Mouse (Mus musculus) lung, embryonic 16.5 days (tissue): ENCODE results near the gene Gdpd3. TPM values are rescaled to one million over a fixed set of nuclear protein-coding genes. Genes with fewer than 3 reads are reported as not detected.

Experiments
- ATAC-seq: fragments of 200-750 bp; cut with Nextera tagmentation; 2 replicates; pipeline ENCODE4 v1.8.0; 2017; ENCODE audit warnings: low read depth, mild to moderate bottlenecking, moderate library complexity
- H3K27ac ChIP-seq: fragments of 300-500 bp; sonication (generic); 2 replicates; pipeline ENCODE4 v1.5.1; 2014; ENCODE audit warnings: mild to moderate bottlenecking, control low read depth, low read length
- H3K27me3 ChIP-seq: fragments of 300-500 bp; sonication (generic); 2 replicates; pipeline ENCODE4 v1.6.1; 2014; ENCODE audit warnings: low read depth, low read length, mixed read lengths; ENCODE audit not compliant: control insufficient read depth, insufficient read depth
- H3K36me3 ChIP-seq: fragments of 300-500 bp; sonication (generic); 2 replicates; pipeline ENCODE4 v1.6.1; 2014; ENCODE audit warnings: low read length; ENCODE audit not compliant: control insufficient read depth, insufficient read depth
- H3K4me1 ChIP-seq: fragments of 300-500 bp; sonication (generic); replicated peaks from 2 replicates; pipeline ENCODE4 v1.6.1; 2014; ENCODE audit warnings: low read length, mixed read lengths; ENCODE audit not compliant: control insufficient read depth, insufficient read depth
- H3K4me2 ChIP-seq: fragments of 300-500 bp; sonication (generic); 2 replicates; pipeline ENCODE4 v1.6.1; 2014; ENCODE audit warnings: low read depth, low read length, control low read depth
- H3K4me3 ChIP-seq: fragments of 300-500 bp; sonication (generic); 2 replicates; pipeline ENCODE4 v1.5.1; 2014; ENCODE audit warnings: mild to moderate bottlenecking, low read length, control low read depth
- H3K9ac ChIP-seq: fragments of 300-500 bp; sonication (generic); 2 replicates; pipeline ENCODE4 v1.6.1; 2014; ENCODE audit warnings: low read length, control low read depth
- H3K9me3 ChIP-seq: fragments of 300-500 bp; sonication (generic); 2 replicates; pipeline ENCODE4 v1.6.1; 2016; ENCODE audit warnings: low read length; ENCODE audit not compliant: control insufficient read depth
- WGBS: fragments of 180-500 bp; shearing (Covaris S2); extraction: QIAGEN DNeasy Blood & Tissue Kit; methylation state at CpG from one replicate; pipeline ENCODE4 v1.1.7; 2014; 5-methylcytosine and 5-hydroxymethylcytosine counted together
- polyA plus RNA-seq: library from polyadenylated mRNA; unstranded; fragments of >200 nt; fragmentation: Nextera tagmentation; extraction: Ambion mirVana; gene quantifications from 2 replicates; pipeline ENCODE4 v1.2.1, GENCODE M21; 2015

The Gdpd3 gene
- polyA plus RNA-seq, 1 experiment from 2014 or later = 4.2 TPM

GRCm38 (mm10) chr7:126806956-126807355 is 40.8 kb downstream of the Gdpd3 start:
- no peaks in the 10 kb centered on the region for H3K9me3 ChIP-seq
- peak; percentile 43; the same call in 1 of the 2 replicates for ATAC-seq
- no peak overlapping the region; the same call in 1 of the 2 replicates for H3K9ac ChIP-seq
- peak overlapping the region; percentile 20; the same call in 1 of the 2 replicates for H3K27ac ChIP-seq
- peaks cover 21% of the 10 kb centered on the region for H3K4me1 ChIP-seq
- 43% methylated on average over 6 of the region's 6 CpGs for WGBS
- no peak overlapping the region for H3K4me3 ChIP-seq
- H3K36me3 ChIP-seq = peaks cover 2% of the 10 kb centered on the region; the same call in 1 of the 2 replicates
- no peaks in the 10 kb centered on the region for H3K27me3 ChIP-seq
- no peak overlapping the region; the same call in 1 of the 2 replicates for H3K4me2 ChIP-seq

GRCm38 (mm10) chr7:126807405-126807804 is 41.3 kb downstream of the Gdpd3 start:
- peak overlapping the region; percentile 87 for H3K4me2 ChIP-seq

DNA sequence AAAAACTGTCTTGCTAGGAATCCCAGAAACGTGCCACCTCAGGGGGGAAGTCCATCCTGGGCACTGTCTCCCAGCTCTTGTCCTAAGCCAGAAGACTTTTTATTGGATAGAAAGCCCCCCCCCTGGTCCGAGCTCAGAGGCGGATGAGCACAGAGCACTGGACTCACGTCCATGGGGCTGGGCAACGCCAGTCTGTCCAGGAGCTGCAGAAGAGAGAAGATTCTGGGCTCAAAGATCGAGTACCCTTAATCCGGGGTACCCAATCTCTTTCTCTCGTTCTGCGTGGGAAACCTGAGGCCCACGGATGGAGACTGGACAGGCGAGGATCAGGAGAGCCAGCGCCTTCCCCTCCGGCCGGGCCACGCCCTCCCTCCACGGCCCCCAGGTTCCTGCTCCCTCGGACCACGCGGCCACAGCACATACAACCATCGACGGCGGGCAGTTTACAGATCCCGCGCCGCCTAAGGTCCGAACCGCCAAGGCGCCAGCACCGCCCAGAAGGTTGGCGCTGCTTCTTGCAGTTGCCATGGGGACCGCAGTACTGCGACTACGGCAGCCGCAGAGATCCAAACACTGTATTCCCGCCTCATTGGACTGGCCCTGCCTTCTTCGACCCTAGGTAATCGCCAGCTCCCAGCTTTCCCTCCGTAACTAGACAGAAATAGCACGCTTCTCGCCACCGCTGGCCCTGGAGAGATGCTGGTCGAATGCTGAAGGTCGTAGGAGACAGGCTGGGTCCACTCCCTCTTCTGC is 42.7 kb downstream of the Gdpd3 start:
- no peaks in the 10 kb centered on the region for H3K27me3 ChIP-seq
- peaks cover 22% of the 10 kb centered on the region for H3K4me1 ChIP-seq
- H3K4me3 ChIP-seq = peak overlapping the region; percentile 74
- peak overlapping the region; percentile 87 for H3K4me2 ChIP-seq
- peaks cover 2% of the 10 kb centered on the region; the same call in 1 of the 2 replicates for H3K36me3 ChIP-seq
- no peaks in the 10 kb centered on the region for H3K9me3 ChIP-seq
- peak overlapping the region; percentile 74 for H3K27ac ChIP-seq
- under 1% methylated on average over 43 of the region's 43 CpGs for WGBS
- peak overlapping the region; percentile 83 for H3K9ac ChIP-seq
- peak; percentile 95 for ATAC-seq

More at GRCm38 (mm10) chr7:126807405-126807804, 41.3 kb downstream of the Gdpd3 start:
- no peak overlapping the region; the same call in 1 of the 2 replicates for H3K4me3 ChIP-seq
- no peaks in the 10 kb centered on the region for H3K27me3 ChIP-seq
- WGBS = 59% methylated on average over 4 of the region's 4 CpGs
- H3K36me3 ChIP-seq = peaks cover 2% of the 10 kb centered on the region; the same call in 1 of the 2 replicates
- no peaks in the 10 kb centered on the region for H3K9me3 ChIP-seq
- H3K4me1 ChIP-seq = peaks cover 21% of the 10 kb centered on the region
- peak overlapping the region; percentile 20; the same call in 1 of the 2 replicates for H3K27ac ChIP-seq
- no peak for ATAC-seq
- H3K9ac ChIP-seq = peak overlapping the region; percentile 3; the same call in 1 of the 2 replicates

GRCm38 (mm10) chr7:126809723-126810369 is 43.7 kb downstream of the Gdpd3 start:
- Histone ChIP-seq H3K9ac (no peak overlapping the region; the same call in 1 of the 2 replicates), H3K27me3 (no peaks in the 10 kb centered on the region), H3K36me3 (peaks cover 2% of the 10 kb centered on the region; the same call in 1 of the 2 replicates), H3K4me2 (peak overlapping the region; percentile 87), H3K27ac (no peak overlapping the region), H3K4me3 (no peak overlapping the region; the same call in 1 of the 2 replicates), H3K9me3 (no peaks in the 10 kb centered on the region), H3K4me1 (peaks cover 23% of the 10 kb centered on the region)
- ATAC-seq = no peak
- WGBS = 45% methylated on average over 5 of the region's 5 CpGs

DNA sequence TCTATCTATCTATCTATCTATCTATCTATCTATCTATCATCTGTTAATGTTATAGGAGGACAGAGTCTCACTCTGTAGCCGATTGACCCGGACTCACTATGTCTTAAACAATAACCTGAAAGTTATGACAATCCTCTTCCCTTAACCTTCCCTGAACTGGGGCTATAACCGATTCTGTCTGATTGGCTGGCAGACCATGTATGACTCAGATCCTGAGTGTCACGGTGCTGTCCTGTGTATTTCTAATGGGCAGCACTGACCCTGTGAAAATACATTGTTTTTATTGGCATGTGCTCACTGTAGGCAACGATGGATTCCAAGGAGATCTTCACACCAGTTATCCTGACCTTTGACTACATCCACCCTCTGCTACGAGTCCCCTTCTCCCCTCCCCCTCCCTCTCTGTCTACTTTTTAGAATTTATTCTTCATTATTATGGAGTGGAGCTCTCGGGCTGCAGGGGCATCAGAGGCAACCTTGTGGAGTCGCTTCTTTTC is 49.6 kb downstream of the Gdpd3 start:
- 0 out of 2 replicates have a peak, but pooled peaks cover 2% of the 10 kb centered on the region for H3K4me1 ChIP-seq
- ATAC-seq = no peak
- H3K4me3 ChIP-seq = no peak overlapping the region
- no peak overlapping the region for H3K9ac ChIP-seq
- no peaks in the 10 kb centered on the region for H3K9me3 ChIP-seq
- no peaks in the 10 kb centered on the region for H3K36me3 ChIP-seq
- H3K27ac ChIP-seq = no peak overlapping the region
- no peak overlapping the region for H3K4me2 ChIP-seq
- no peaks in the 10 kb centered on the region for H3K27me3 ChIP-seq
- WGBS = 50% methylated on average over 8 of the region's 8 CpGs

GRCm38 (mm10) chr7:126816494-126816893 is 50.4 kb downstream of the Gdpd3 start:
- peak; percentile 56; the same call in 1 of the 2 replicates for ATAC-seq
- 66% methylated on average over 8 of the region's 8 CpGs for WGBS
- H3K27ac ChIP-seq = no peak overlapping the region

DNA sequence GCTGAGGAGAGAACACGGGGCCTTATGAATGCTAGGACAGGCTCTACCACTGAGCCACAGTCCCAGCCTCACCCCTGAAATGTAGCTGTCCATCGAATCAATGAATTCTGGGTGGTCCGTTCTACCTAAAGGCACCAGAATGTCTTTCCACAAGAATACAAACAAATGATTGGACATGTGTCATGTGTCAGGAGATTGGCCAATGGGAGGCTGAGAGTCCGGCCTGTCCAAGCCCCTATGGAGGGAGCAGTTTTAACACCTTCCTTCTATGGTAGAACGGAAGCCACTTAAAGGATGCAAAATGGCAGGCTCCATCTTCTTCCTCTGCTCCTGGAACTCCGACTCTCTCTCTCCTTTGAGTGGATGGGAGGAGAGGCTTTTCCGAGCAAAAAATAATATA is 51.5 kb downstream of the Gdpd3 start:
- ATAC-seq = no peak
- Histone ChIP-seq H3K4me2 (no peak overlapping the region), H3K4me1 (0 out of 2 replicates have a peak, but pooled peaks cover 2% of the 10 kb centered on the region), H3K36me3 (no peaks in the 10 kb centered on the region), H3K27ac (no peak overlapping the region), H3K27me3 (no peaks in the 10 kb centered on the region; the same call in 1 of the 2 replicates), H3K4me3 (no peak overlapping the region), H3K9ac (no peak overlapping the region), H3K9me3 (no peaks in the 10 kb centered on the region)
- WGBS = 65% methylated on average over 7 of the region's 7 CpGs

More at GRCm38 (mm10) chr7:126816494-126816893, 50.4 kb downstream of the Gdpd3 start:
- Histone ChIP-seq H3K27me3 (no peaks in the 10 kb centered on the region), H3K4me1 (0 out of 2 replicates have a peak, but pooled peaks cover 2% of the 10 kb centered on the region), H3K36me3 (no peaks in the 10 kb centered on the region), H3K9ac (no peak overlapping the region), H3K9me3 (no peaks in the 10 kb centered on the region), H3K4me2 (no peak overlapping the region), H3K4me3 (no peak overlapping the region)

- Histone ChIP-seq H3K4me3 (no peak overlapping the region), H3K27ac (no peak overlapping the region), H3K9me3 (no peaks in the 10 kb centered on the region), H3K27me3 (peaks cover 8% of the 10 kb centered on the region), H3K9ac (no peak overlapping the region), H3K4me1 (peaks cover 6% of the 10 kb centered on the region; the same call in 1 of the 2 replicates), H3K36me3 (no peaks in the 10 kb centered on the region), H3K4me2 (no peak overlapping the region)
- ATAC-seq = no peak
- 29% methylated on average over 1 of the region's 1 CpGs for WGBS
Measured at GRCm38 (mm10) chr7:126818818-126819217, 52.7 kb downstream of the Gdpd3 start.
